Mouse (Mus musculus): ENCODE measurements around the gene Cdkl1. TPM values are rescaled to one million over a fixed set of nuclear protein-coding genes. Genes with fewer than 3 reads are reported as not detected.

The Cdkl1 gene
- total and polyA plus RNA-seq, 3 experiments = 0.08 to 0.32 TPM; not detected in 1

- TF ChIP-seq CHD2 (IDR thresholded peaks at IDR 0.05; ENCODE audit: low read length) (no peak), MYB (IDR thresholded peaks at IDR 0.05; ENCODE audit: low read depth, low read length) (peak; percentile 69; the same call in 1 of the 2 replicates), MXI1 (IDR thresholded peaks at IDR 0.05; ENCODE audit: low read depth, low read length) (0 out of 2 replicates have a peak, but pooled peaks have one; percentile 43), ZNF384 (IDR thresholded peaks at IDR 0.05; ENCODE audit: low read depth, low read length) (peak; percentile 56; the same call in 1 of the 2 replicates), TBP (IDR thresholded peaks at IDR 0.05; ENCODE audit: low read depth, low read length) (no peak)
Measured at GRCm38 (mm10) chr12:69733518-69733917, 57.5 kb downstream of the Cdkl1 start (continued).

GRCm38 (mm10) chr12:69732221-69732620 lies 58.8 kb downstream of the Cdkl1 start:
- H3K27ac ChIP-seq (ENCODE audit: control insufficient read depth, low read depth, low read length) = no peak overlapping the region
- TF ChIP-seq GABPA (IDR thresholded peaks at IDR 0.05; ENCODE audit: low read depth, low read length) (no peak), BHLHE40 (IDR thresholded peaks at IDR 0.05; ENCODE audit: borderline replicate concordance, low read depth, low read length) (no peak), RCOR1 (IDR thresholded peaks at IDR 0.05; ENCODE audit: low read depth, low read length) (no peak), E2F4 (IDR thresholded peaks at IDR 0.05; ENCODE audit: borderline replicate concordance, low read depth, low read length) (no peak), RAD21 (IDR thresholded peaks at IDR 0.05; ENCODE audit: low read depth, low read length) (no peak), HCFC1 (IDR thresholded peaks at IDR 0.05; ENCODE audit: low read depth, low read length) (no peak), CHD1 (IDR thresholded peaks at IDR 0.05; ENCODE audit: low read depth, low read length) (no peak), ZMIZ1 (IDR thresholded peaks at IDR 0.05; ENCODE audit: low read depth, low read length) (no peak), SIN3A (IDR thresholded peaks at IDR 0.05; ENCODE audit: low read length) (no peak), TCF12 (IDR thresholded peaks at IDR 0.05; ENCODE audit: low read depth, low read length) (no peak), SMC3 (IDR thresholded peaks at IDR 0.05; ENCODE audit: low read depth, low read length) (no peak), ZNF384 (IDR thresholded peaks at IDR 0.05; ENCODE audit: low read depth, low read length) (no peak), CHD2 (IDR thresholded peaks at IDR 0.05; ENCODE audit: low read length) (no peak), ZC3H11A (IDR thresholded peaks at IDR 0.05; ENCODE audit: low read depth, low read length) (no peak), NELFE (IDR thresholded peaks at IDR 0.05; ENCODE audit: low read depth, low read length) (no peak), USF2 (IDR thresholded peaks at IDR 0.05; ENCODE audit: borderline replicate concordance in 1 of 2, insufficient read depth in 1 of 2, low read depth in 1 of 2, low read length in 2 of 2) (no peak)

More at GRCm38 (mm10) chr12:69732221-69732620, 58.8 kb downstream of the Cdkl1 start:
- H3K27me3 ChIP-seq (ENCODE audit: control insufficient read depth in 1 of 2, insufficient read depth in 2 of 2, low read length in 2 of 2) = no peaks in the 10 kb centered on the region
- no peak overlapping the region for H3K9ac ChIP-seq (ENCODE audit: control insufficient read depth, low read depth, low read length, poor library complexity, severe bottlenecking)
- no peaks in the 10 kb centered on the region for H3K79me2 ChIP-seq (ENCODE audit: control insufficient read depth, insufficient read depth, low read length, poor library complexity)
- peaks cover 0 to 2% of the 10 kb centered on the region in 2 experiments; a peak in 1 of 4 replicates for H3K36me3 ChIP-seq (ENCODE audit: control insufficient read depth in 1 of 2, insufficient read depth in 2 of 2, low read length in 2 of 2)
- H3K9me3 ChIP-seq (replicated peaks; ENCODE audit: insufficient read depth, low read length) = no peaks in the 10 kb centered on the region
- no peak overlapping the region for H3K4me3 ChIP-seq (ENCODE audit: control insufficient read depth in 1 of 2, insufficient read depth in 1 of 2, low read depth in 2 of 2, low read length in 2 of 2)
- no peak for DNase-seq (ENCODE audit: low read depth, low spot score)
- no peaks in the 10 kb centered on the region; a peak in 1 of 4 replicates for H3K4me1 ChIP-seq (ENCODE audit: control insufficient read depth in 1 of 2, insufficient read depth in 2 of 2, low read length in 2 of 2)
